ENCODE assay signal across 17 mouse cellular contexts in genomic region chr10:117581007-117581752, GRCm38 (mm10).
"Had no signal": no experiment of that assay in that cellular context is flagged by ENCODE, and none has a peak within 500 bp of the region (broad histone marks: within the 10 kb centered on the region; RNA-seq: fewer than 3 reads in every experiment).

No protein-coding gene starts in this region.

- H3K27me3 ChIP-seq: neural tube, embryonic 12.5 days; neural tube, embryonic 13.5 days; neural tube, embryonic 15.5 days; stomach, embryonic 15.5 days had no signal

- H3K4me3 ChIP-seq: neural tube, embryonic 12.5 days; neural tube, embryonic 13.5 days; neural tube, embryonic 15.5 days; stomach, embryonic 15.5 days had no signal

- H3K36me3 ChIP-seq: neural tube, embryonic 12.5 days; neural tube, embryonic 13.5 days; neural tube, embryonic 15.5 days; stomach, embryonic 15.5 days had no signal

- H3K4me1 ChIP-seq: stomach, embryonic 15.5 days had no signal

- H3K9me3 ChIP-seq: neural tube, embryonic 13.5 days; neural tube, embryonic 15.5 days; stomach, embryonic 15.5 days had no signal

- H3K4me2 ChIP-seq: neural tube, embryonic 12.5 days; neural tube, embryonic 13.5 days; neural tube, embryonic 15.5 days; stomach, embryonic 15.5 days had no signal

- H3K9ac ChIP-seq: neural tube, embryonic 12.5 days; neural tube, embryonic 13.5 days; neural tube, embryonic 15.5 days; stomach, embryonic 15.5 days had no signal

- DNase-seq: retina, postnatal 1 day; right cerebral cortex, adult 18-20 months; right cerebral cortex, postnatal 14 days; right cerebral cortex, postnatal 25 days; right cerebral cortex, postnatal 4 days; spleen, adult 18-20 months; thymus, adult 18-20 months; thymus, adult 2 months; thymus, postnatal 14 days; thymus, postnatal 25 days; thymus, postnatal 36 days; thymus, postnatal 4 days had no signal

- H3K27ac ChIP-seq: neural tube, embryonic 12.5 days; neural tube, embryonic 13.5 days; neural tube, embryonic 15.5 days; stomach, embryonic 15.5 days; stomach, postnatal 0 days had no signal
